Mouse (Mus musculus): Measurements from ENCODE around the gene Chgb.

Gene Chgb

DNA sequence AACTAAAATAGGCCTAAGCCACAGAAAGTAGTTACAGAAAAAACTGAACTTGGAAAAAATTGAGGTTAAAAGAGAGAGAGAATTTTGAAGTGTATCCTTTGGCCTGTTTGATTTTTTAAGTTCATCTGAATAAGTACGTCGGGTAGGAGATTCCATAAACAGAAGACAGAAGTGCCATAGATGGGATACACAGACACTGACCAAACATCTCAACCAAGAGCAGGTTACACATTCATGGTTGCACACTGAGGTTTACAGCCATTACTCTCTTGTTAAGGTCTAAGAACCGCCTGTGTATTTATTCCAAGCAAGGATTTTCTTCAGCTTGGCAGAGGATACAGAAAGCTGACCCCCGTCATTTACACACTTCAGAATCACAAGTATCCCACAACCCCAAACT, at the start of gene Chgb:
TSS of gene Chgb (plus strand) at position 301 of the 400 bp plus-strand sequence.
- no peak for DNase-seq

DNA sequence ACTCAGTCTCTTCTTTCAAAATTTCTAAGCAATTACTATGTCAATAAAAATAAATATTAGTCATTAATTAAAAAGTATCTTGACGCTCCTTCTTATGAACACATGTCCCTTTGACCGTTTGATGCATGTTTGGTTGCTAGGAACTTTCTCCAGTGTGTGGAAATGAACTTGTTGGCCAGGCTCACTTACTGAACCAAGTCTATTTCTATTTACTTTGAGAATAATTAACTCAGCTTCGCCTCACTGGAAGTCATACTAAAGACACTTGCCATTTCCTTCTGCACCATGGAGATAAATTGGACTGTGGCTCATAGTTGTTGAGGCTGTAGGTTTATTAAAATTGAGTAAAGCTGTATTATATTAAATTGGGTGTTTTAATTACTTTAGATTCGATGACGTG, 48.1 kb upstream of the Chgb start:
- DNase-seq: no peak

DNA sequence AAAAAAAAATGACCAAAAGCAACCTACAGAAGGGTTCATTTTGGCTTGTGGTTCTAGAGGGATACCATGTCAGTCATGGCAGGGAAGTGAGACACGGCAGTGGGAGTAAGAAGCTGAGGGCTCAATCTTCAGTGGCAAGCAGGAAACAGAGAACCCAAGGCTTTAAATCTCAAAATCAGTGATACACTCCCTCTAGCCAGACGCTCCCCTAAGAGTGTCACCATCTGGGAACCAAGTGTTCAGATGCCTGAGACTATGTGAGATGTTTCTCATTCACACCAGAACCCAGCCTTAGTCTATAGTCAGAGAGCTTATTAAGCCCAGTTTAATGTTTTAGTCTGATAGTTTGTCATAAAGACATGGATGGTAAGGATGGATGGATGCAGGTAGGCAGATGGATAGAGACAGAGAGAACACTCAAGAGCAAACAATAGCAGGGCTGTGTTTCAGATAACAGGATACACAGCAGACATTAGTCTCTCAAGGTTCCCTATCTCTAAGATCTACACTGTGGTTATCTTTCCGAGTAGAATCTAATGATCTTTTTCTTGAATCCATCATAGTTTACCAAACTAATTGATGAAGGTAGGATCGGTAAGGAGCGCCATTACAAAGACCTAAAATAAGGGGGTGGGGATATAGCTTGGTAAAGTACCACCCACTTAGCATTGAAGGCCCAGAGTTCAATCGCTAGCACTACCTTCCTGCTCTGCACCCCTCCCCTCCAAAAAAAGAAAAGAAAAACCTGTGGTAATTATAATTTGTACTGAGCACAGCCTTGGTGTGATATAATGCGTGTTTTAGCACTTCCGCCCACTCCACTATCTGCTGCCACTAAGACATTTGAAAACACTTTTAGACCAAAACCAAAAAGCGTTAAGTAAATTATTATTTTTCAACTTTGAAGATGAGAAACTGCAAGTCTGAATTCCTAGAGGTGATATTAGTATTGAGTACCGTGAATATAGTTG, 47.2 kb upstream of the Chgb start:
- no peak for DNase-seq

DNA sequence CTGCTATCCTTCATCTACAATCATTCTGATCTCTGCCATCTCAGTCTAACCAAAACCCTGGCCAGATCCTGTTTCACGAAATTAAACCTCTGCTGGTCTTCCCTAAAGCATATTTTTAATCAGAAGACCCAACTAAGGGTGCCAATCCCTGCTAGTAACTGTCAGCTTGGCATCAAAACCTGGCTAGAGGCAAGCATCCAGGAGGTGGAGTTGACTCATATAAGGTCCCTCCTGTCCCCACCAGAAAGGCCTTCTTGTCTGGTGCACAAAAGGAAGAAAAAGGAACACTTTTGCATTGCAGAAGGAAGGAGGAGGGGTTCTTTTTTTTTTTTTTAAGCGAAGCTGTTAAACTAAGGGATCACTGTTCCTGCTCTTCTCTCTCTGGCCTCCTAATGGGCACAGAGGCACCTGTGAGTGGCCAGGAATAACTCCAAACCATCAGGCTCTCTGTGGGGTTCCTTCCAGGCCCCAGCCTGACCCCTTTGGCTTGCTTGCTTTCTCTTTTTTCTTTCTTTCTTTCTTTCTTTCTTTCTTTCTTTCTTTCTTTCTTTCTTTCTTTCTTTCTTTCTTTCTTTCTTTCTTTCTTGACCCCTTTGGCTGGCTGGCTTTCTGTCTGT, 42.2 kb upstream of the Chgb start:
- no peak for DNase-seq

DNA sequence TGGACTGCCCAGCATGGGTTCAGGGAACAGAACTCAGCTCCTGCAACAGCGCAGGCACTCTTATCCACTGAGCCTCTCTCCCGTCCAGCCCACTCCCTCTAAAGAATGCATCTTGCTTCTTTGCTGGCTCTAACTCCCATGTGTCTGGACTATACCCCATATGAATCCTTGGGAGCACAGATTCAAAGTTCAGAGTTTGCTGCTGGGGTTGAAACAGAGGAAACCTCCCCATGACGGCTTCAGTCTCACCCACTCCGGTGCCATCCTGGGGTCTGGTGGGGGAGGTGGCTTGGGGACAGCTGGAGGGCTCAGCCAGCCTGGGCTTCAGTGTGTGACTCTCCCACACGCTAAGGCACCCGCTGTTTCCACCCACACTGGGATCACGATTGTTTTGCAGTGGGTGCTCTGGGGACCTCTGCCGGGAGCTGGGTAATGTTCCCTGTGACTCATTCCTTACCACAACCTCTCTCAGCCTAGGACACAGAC, 39.2 kb upstream of the Chgb start:
- no peak for DNase-seq

DNA sequence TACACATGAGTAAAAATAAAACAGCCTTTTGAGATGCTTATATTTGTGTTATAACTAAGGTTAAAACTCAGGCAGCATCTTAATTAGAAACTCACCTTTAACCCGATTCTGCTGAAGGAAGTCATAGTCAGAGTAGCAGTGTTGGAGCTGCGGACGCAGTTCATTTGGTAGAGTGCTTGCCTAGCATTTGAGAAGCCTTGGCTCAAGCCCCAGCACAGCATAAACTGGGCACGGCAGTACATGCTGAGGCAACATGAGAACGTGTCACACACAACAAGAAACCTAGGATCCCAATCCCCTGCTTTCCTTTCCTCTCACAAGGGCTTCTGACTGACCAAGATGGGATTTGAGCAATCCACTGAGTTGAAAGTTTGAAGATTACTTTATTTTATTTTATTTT, 36.2 kb upstream of the Chgb start:
- DNase-seq: no peak

DNA sequence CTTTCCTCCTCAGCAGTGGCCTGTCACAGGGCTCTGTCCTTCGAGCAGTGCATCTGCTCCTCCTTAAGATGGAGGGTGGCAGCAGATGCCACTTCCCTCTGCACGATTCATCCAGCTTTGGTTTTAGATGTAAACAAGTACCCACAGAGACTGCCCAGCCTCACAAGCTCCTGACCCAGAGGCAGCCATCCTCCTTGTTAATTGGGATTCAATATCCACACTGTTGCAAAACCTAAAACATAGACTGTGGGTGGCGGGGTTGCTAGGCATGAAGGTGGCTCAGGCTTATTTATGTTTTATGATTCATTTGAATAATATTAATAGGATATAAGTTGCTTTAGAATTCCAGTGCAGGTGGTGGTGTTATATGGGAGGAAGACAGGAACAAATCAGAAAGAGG, 35.0 kb upstream of the Chgb start:
- no peak for DNase-seq

DNA sequence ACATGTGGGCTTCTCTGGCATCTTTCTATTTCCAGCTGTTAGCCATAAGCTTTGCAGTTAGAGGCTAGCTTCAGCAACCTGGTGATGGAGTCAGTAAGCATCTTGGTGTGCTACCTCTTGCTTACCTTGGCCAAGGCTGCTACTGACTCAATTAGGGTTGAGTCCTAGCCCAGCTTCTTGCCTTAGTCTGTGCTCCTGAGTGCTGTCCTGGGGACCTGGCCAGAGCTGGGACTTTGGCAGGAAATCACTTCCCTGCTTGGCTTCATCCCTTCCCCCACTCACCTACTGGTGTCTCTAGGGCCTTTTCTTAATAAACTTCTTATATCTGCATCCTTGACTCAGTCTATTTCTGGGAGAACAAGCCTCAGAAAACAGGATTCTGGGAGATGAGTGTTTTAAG, 30.4 kb upstream of the Chgb start:
- no peak for DNase-seq

DNA sequence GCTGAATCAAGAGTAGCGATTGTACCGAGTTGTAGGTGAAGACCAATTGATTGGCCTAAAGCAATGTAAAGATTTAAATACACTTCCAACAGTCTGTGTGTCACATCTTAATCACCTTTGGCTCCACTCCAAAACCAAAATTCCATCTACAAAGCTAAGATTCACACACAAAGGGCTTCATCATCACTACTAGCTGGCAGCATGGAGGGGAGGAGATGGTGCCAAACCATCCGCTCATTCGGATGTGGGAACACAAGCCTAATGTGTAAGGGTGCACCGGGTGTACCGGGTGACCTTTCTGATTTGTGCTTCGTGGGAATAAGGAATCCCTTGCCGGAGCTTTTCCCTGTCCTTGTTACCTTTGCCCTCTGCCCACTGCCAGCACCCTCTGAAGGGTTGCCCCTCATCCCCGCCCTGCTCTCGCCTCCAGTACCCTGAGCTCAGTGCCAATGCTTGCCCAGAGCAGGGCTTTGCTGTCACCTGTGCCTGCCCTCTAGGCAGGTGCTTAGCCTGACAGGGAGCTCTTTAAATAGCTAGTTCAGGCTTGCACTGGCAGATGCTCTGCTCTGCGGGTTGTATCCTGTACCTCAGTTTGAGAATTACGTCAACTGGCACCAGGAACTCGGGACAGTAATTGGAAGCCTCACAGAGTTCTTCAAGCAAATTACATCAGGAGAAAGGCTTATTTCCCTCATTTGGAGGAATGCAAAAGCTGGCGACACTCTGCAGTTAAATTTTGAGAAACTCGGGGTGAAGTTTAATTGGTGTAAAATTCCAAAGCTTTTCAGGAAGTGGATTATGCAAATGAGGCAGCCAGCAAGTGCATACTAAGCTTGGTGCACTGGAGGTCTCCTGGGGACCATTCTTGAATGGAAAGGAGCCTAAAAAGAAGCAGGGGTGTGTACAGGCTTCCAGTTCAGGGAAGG, 29.7 kb upstream of the Chgb start:
- no peak for DNase-seq

DNA sequence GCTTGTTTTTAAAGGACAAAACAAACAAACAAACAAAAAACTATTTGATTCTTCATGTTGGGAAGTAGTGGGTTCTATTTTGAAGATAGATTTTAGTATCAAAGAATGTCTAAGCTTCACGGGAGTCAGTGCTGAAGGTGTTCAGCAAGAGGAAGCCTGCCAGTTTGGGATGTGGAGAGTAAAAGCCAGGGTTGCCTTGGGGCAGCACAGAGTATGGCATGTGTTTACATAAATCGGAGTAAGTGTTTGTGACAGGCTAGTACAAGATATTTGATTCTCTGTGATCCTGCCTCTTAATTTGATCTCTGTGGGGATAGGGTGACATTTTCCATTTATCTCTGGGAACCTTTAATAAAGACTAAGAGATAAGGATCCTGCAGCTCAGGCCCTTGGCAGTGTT, 28.7 kb upstream of the Chgb start:
- DNase-seq: no peak

DNA sequence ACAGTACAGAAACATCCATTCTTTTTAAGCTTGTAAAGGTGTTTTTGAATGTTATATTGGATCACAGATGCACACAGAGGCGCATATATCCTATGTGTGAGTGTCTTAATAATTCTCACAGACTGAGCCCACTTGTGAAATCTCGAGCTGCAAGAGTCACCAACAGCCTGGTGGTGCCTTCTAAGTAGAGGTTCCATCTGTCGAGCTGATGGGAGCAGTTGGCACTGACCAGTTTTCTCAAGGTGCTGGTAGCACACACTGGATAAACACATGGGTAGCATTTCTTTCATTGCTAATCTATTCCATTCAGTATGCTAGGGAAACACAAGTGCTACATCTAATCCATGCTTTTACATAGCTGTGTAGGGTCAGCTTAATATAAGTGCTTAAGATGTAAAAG, 27.9 kb upstream of the Chgb start:
- no peak for DNase-seq

DNA sequence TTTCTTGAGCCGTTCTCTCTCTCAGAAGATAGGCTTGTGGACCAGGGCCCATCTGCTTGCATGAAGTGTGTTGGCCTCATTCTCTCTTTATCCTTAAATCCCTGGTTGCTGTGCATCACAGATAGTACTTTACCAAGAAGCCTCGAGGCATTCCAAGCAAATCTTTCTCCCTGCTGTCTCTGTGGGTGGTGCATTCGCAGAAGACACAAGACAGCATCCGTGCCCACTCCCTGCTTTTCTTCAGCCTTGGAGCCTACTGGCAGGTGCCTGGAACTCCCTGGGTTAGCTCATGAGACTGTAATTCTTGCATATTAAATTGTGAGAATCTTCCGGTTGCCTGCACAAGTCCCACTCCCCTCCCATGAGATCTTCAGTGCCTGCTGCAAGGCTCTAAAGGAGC, 23.2 kb upstream of the Chgb start:
- DNase-seq: no peak

DNA sequence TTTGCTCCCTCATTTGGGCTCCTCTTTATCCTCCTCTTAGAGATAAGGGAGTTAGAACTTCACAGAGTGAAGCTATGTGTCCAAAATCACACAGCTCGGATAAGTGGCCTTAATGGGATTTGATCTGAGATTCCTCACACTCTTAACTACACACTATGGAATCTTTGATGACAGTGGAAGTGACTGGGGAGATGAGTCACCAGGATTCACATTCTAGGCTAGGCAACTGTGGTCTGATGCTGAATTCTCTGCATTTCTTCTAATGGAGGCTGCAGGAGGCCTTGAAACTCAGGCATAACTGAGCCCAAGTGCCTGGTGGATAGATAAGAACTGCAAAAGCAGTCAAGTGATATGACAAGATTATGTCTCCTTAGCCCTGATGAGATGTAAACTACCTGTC, 10.3 kb upstream of the Chgb start:
- DNase-seq: no peak

DNA sequence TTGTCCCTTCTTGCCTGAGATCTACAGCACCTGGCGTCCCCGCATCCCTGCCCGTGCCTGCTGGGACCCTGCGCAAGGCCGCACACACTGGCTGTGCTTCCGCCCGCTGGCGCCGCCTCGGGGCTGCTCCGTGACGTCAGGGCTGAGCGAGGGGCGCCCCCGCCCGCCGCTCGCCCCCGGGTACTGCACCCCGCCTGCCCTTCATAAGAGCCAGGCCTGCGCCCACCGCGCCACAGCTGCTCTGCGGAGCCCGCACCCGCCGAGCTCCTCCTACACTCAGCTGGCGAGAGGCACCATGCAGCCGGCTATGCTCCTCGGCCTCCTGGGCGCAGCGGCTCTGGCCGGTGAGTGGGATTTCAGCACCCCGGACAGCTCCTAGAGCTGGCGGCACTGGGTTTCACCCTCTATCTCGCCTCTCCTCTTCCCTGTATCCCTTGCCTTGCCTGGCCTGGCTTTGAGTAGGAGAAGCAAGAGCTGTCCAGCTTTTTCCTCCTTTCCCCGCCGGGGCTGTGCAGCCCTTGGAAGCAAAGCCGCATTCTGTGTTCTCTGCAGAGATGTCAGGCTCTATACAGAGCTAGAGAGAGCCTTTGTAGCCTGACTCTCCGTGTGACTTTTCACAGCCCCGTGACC, 476 bp downstream of the Chgb start:
- DNase-seq: peak; percentile 10 to 47

DNA sequence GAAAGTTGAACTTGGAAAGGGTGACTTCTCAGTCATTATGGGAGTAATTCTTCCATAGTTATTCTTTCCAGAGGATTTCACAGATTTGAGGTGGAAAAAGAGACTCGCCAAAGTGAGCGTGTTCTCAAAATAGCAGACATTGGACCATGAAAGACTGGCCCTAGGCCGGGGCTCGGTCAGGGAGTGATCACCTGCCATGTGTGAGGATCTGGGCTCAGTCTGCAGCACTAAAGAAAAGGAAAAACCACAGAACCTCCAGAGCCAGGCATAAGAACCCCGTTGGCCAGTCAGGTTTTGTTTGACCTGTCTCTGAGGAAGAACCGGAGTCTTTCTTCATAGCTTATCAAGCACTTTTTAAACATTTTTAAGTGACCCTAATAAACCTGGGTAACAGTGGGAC, 3.0 kb downstream of the Chgb start:
- DNase-seq: no peak

DNA sequence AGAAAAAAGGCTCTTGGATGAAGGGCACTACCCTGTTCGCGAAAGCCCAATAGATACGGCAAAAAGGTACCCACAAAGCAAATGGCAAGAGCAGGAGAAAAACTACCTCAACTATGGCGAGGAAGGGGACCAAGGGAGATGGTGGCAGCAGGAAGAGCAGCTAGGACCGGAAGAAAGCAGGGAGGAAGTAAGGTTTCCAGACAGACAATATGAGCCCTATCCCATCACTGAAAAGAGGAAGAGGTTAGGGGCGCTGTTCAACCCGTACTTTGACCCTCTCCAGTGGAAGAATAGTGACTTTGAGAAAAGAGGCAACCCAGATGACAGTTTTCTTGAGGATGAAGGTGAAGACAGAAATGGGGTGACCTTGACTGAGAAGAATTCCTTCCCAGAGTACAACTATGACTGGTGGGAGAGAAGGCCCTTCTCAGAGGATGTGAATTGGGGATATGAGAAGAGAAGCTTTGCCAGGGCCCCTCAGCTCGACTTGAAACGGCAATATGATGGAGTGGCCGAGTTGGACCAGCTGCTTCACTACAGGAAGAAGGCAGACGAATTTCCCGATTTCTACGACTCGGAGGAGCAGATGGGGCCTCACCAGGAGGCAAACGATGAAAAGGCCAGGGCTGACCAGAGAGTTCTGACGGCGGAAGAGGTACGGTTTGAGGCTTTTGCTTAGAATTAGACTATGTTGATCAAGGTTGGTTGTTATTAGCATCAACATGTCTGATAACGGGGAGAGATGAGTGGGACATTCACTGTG, 12.5 kb downstream of the Chgb start:
- DNase-seq: no peak

DNA sequence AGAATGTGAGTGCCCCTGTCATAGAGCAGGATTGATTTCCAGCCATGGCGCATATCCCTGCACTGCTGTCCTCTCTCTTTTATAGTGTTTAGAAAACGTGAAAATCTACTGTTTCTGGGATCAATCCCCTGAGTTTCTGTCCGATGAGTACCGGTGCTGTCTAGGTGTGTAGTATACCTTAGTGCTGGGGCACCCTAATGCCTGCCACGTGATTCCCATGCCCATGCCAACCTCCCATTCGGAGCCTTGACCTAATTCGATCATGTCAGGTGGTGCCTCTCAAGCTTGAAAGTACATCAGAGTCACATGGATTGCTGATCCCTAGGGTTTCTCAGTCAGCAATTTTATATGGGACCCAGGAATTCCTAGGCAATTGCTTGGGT, 13.1 kb downstream of the Chgb start:
- no peak for DNase-seq

DNA sequence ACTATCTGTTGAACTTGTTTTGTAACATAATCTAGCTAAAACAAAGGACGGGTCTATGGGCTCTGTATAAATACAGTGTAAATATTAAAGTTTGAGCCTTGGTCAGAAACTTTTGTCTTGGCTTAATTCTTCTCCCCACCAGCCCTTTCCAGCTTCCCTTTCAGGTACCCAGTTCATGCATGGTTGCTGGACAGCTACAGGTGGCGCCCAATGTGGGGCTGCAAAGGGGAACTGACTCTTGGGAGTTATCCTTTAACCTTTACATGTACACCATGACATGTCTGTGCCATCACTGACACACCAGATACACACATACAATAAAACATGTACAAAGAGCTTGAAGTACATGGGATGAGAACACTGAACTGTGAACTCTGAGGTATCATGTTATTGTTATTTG, 21.9 kb downstream of the Chgb start:
- no peak for DNase-seq

DNA sequence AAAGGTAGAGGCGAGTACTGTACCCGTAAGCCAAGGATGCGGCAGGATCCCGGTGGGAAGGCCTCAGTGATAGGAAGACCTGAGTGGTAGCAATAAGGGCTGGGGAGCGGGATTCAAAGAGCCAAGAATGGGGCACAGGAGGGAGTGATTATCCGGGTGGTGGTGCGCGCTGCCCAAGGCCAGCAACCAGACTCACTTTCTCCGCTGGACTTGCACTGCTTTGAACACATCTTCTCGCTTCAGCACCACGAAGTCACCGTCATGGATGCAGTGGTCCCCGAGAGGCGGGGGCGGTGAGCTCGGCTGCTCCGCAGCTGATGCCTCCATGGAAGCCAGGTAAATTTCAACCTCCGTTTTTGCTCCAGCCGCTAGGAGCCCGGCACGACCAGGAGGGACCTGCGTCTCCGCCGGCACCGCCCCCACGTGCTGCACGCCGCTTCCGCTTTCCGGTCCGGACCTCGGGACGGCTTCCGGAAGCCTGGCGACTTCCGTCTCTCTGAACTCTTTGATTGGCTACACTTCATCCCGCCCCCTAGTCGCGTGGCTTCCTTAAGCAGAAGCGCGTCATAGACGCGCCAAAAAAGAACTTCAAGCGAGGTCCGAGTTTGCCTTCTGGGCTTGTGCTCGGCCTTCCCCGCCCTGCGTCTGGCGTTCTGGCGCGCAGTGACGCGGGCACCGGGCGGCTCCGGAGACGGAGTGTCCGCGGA, 34.7 kb downstream of the Chgb start, which contains the start of the genes Trmt6 and Mcm8:
TSS of gene Trmt6 (minus strand) at position 448 of the 707 bp plus-strand sequence.
TSS of gene Mcm8 (plus strand) at position 534 of the 707 bp plus-strand sequence.
- DNase-seq: peak; percentile 81 to 84

DNA sequence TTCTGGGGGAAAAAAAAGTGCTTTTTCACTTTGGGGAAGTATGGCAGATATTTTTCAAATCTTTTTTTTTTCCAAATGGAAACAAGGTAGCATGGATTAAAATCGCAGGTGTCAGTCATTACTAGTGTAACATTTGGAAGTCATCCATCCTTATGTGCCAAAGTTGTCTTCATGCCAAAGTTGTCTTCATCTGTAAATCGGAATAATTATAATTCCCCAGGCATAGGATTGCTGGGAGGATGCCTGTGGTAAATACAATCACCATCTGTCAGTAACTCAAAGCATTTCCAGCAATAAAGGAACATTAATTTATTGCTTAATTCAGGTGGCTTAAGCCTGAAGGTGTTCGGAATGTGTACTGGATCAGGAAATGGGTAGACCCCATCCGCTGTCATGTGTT, 60.0 kb downstream of the Chgb start:
- no peak for DNase-seq

Measured in spleen, adult 18-20 months (tissue).